Mouse (Mus musculus) thymus, adult 2 months (tissue): ENCODE measurements around the gene Smg6. TPM values are rescaled to one million over a fixed set of nuclear protein-coding genes. Genes with fewer than 3 reads are reported as not detected.
"Not testable (repeated sequence)": the region's sequence is repeated elsewhere in the genome, so short reads cannot be mapped to it uniquely, and the experiment has no call there.

Experiments
- DNase-seq: peaks from one replicate; pipeline ENCODE4 v3.0.0; 2021
- H3K27ac ChIP-seq: fragments of 200-500 bp; 2 replicates; pipeline ENCODE4 v1.5.1; 2012; ENCODE audit warnings: low read length, control low read depth; ENCODE audit not compliant: control insufficient read depth, insufficient read depth
- H3K27me3 ChIP-seq: fragments of 200-500 bp; 2 replicates; pipeline ENCODE4 v1.6.1; 2012; ENCODE audit warnings: mild to moderate bottlenecking, low read length, moderate library complexity, mixed read lengths; ENCODE audit not compliant: control insufficient read depth, insufficient read depth
- H3K36me3 ChIP-seq: fragments of 200-500 bp; 2 replicates; pipeline ENCODE4 v1.6.1; 2012; ENCODE audit warnings: mild to moderate bottlenecking, low read length, moderate library complexity; ENCODE audit not compliant: control insufficient read depth, insufficient read depth
- H3K4me1 ChIP-seq: fragments of 200-500 bp; replicated peaks from 2 replicates; pipeline ENCODE4 v1.6.1; 2012; ENCODE audit warnings: low read length; ENCODE audit not compliant: control insufficient read depth, insufficient read depth
- H3K4me3 ChIP-seq: fragments of 200-500 bp; 2 replicates; pipeline ENCODE4 v1.5.1; 2012; ENCODE audit warnings: mild to moderate bottlenecking, low read length, control low read depth, moderate library complexity; ENCODE audit not compliant: control insufficient read depth, insufficient read depth
- CTCF ChIP-seq: fragments of 200-500 bp; IDR thresholded peaks from 2 replicates; pipeline ENCODE4 v1.5.1; 2012; ENCODE audit warnings: mild to moderate bottlenecking, control low read depth, low read length, moderate library complexity, borderline replicate concordance; ENCODE audit not compliant: control insufficient read depth, poor library complexity, insufficient read depth; ENCODE audit errors: extremely low read depth
- POLR2A ChIP-seq: fragments of 200-500 bp; IDR thresholded peaks from 2 replicates; pipeline ENCODE4 v1.6.1; 2012; ENCODE audit warnings: mild to moderate bottlenecking, low read length, control low read depth, moderate library complexity; ENCODE audit not compliant: control insufficient read depth, poor library complexity, insufficient read depth; ENCODE audit errors: extremely low read depth
- WGBS: fragments of 180-500 bp; shearing (Covaris S2); methylation state at CpG from one replicate; pipeline ENCODE4 v1.1.7; 2018; 5-methylcytosine and 5-hydroxymethylcytosine counted together
- polyA plus RNA-seq: library from polyadenylated mRNA; depleted of rRNA; stranded (reverse); fragments of >200 nt; gene quantifications from 2 replicates; pipeline ENCODE4 v1.2.3, GENCODE M21; 2012

Gene Smg6
- polyA plus RNA-seq, 1 experiment, result 69.7 TPM

DNA sequence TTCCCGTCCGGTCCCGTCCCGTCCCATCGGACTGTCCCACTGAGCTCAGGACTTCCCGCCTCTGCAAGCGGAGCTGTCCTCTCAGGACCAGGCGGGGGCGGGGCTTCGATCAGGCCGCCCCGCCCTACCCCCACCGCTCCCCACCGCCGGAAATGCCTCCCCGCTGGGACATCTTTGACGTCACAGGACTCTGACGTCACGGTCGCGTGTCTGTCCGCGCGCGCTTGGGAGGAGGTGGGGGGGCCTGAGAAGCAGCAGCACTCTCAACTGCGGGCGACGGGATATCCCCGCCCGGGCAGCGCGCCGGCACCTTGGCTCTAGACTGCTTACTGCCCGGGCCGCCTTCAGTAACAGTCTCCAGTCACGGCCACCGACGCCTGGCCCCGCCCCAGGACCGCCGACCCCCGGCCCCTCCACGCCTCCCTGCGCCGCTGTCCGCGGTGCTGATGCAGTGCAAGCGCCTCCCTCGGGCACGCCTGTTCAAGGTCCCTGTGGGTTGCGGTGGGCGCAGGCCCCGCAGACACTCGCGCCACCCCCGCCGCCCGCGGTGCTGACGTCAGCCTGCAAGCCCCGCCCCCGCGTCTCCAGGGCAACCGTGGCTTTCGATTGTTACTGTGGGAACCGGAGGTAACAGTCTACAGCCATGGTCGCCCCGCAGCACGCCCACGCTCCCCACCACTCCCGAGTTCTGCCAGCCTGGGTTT lies 247.6 kb downstream of the Smg6 start:
- peak overlapping the region; percentile 36 for H3K4me3 ChIP-seq
- H3K27ac ChIP-seq, result no peak overlapping the region
- H3K27me3 ChIP-seq, result peaks cover 20% of the 10 kb centered on the region; the same call in 1 of the 2 replicates
- H3K4me1 ChIP-seq, result peaks cover 46% of the 10 kb centered on the region
- WGBS, result 1% methylated on average over 71 of the region's 71 CpGs
- DNase-seq, result peak; percentile 87
- no peaks in the 10 kb centered on the region for H3K36me3 ChIP-seq
- TF ChIP-seq CTCF (no peak), POLR2A (0 out of 2 replicates have a peak, but pooled peaks have one; percentile 26)

DNA sequence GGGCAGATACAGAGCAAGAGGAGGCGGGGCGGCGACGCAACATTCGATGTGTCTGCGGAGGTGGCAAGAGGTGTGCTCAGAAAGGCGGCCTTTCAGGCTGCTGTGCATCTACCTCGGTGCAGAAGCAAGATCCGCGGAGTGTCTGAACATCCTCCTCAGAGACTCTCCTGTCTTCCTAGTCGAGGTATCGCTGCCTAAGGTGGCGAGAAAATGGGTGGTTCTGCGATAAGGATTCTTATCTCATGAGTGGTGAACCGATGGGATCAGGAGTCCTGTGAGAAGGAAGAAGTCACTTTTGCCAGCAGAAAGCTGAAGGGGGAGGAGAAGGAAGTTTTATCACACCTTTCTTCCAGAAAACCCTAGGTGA lies 248.2 kb downstream of the Smg6 start:
- peak overlapping the region; percentile 36 for H3K4me3 ChIP-seq
- no peaks in the 10 kb centered on the region for H3K36me3 ChIP-seq
- no peak for TF ChIP-seq CTCF
- no peak for TF ChIP-seq POLR2A
- 3% methylated on average over 15 of the region's 15 CpGs for WGBS
- H3K27ac ChIP-seq, result no peak overlapping the region
- H3K4me1 ChIP-seq, result peaks cover 41% of the 10 kb centered on the region
- peaks cover 15% of the 10 kb centered on the region; the same call in 1 of the 2 replicates for H3K27me3 ChIP-seq
- no peak for DNase-seq

GRCm38 (mm10) chr11:75174574-75174973 lies 249.0 kb downstream of the Smg6 start:
- H3K4me1 ChIP-seq, result peaks cover 43% of the 10 kb centered on the region
- not testable (repeated sequence) for DNase-seq, H3K36me3 ChIP-seq, H3K4me3 ChIP-seq, H3K27ac ChIP-seq
- peaks cover 13% of the 10 kb centered on the region; the same call in 1 of the 2 replicates for H3K27me3 ChIP-seq
- 74% methylated on average over 6 of the region's 6 CpGs for WGBS

DNA sequence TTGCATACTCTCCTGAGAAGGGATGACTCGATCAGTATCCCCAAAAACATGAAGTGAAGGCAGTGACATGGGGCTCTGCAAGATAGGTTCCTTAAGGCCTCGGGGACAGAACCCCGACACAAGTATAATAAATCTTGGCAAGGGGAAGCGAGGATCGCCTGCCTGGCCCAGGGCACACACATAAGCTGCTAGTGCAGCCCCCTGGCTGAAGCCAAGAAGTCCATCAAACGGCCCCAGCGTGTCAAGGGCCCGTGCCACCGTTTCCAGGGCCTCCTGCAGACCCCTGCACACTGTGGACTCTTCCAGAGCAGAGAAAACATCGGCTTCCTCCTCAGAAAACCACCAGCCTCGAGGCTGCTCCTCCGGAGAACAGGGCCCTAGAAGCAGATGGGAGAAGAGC lies 252.4 kb downstream of the Smg6 start:
- peak overlapping the region; percentile 95 for H3K4me3 ChIP-seq
- H3K4me1 ChIP-seq, result peaks cover 23% of the 10 kb centered on the region
- H3K27ac ChIP-seq, result peak overlapping the region; percentile 26; the same call in 1 of the 2 replicates
- H3K27me3 ChIP-seq, result no peaks in the 10 kb centered on the region
- DNase-seq, result no peak
- WGBS, result 51% methylated on average over 12 of the region's 12 CpGs
- no peak for TF ChIP-seq POLR2A
- TF ChIP-seq CTCF, result no peak
- no peaks in the 10 kb centered on the region for H3K36me3 ChIP-seq

GRCm38 (mm10) chr11:75178672-75179208 lies 253.1 kb downstream of the Smg6 start, which contains the start of gene Ovca2:
Ovca2 (minus strand) TSS chr11:75178835.
- H3K27ac ChIP-seq, result peak within 1 kb of the TSS; percentile 26; the same call in 1 of the 2 replicates
- H3K4me1 ChIP-seq, result peaks cover 17% of the 10 kb centered on the region
- H3K27me3 ChIP-seq, result no peaks in the 10 kb centered on the region
- DNase-seq, result peak; percentile 94
- 0% methylated on average over 33 of the region's 33 CpGs for WGBS
- TF ChIP-seq POLR2A, result peak; percentile 90
- peak; percentile 96 for TF ChIP-seq CTCF
- H3K4me3 ChIP-seq, result peak within 1 kb of the TSS; percentile 95
- H3K36me3 ChIP-seq, result no peaks in the 10 kb centered on the region

DNA sequence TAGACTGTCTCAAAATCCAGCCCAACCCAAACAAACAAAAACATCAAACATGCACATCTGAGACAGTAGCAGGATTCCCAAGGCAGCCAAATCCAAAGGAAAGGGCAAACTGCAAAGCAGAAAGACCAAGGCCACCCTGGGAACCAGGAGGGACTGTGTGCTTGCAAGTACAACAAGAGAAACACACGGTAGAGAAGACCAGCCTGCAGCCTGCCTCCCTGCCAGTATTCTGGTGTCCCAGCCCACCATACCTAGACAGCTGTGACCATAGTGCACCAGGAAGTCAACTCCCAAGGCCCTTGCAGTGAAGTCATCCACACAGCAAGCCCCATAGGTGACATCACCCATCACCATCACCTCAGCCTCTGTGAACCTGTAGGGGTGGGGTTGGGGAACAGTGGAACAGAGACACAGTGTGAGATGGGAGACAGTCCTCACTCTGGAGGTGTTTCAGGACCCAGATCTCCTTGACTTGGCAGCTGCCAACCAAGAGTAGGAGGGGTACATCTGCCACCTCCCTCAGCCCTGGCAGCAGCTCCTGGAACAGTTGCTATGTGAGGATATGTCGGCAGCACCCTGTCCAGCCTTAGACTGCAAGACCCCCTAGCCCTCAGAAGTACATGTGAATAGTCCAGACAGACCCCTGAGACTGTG lies 258.4 kb downstream of the Smg6 start:
- TF ChIP-seq POLR2A, result no peak
- TF ChIP-seq CTCF, result no peak
- Histone ChIP-seq H3K27me3 (no peaks in the 10 kb centered on the region), H3K4me3 (no peak overlapping the region), H3K36me3 (no peaks in the 10 kb centered on the region), H3K4me1 (peaks cover 4% of the 10 kb centered on the region; the same call in 1 of the 2 replicates), H3K27ac (no peak overlapping the region)
- no peak for DNase-seq
- 90% methylated on average over 2 of the region's 2 CpGs for WGBS
